Mouse (Mus musculus) granulocyte monocyte progenitor cell, adult 5-6 weeks (primary cell): Measurements from ENCODE around the gene Klk11. TPM values are rescaled to one million over a fixed set of nuclear protein-coding genes. Genes with fewer than 3 reads are reported as not detected.
A peak's percentile ranks its signal among the peaks of the same experiment; 100 is the strongest.

Experiments used
- ATAC-seq: replicated peaks from 2 replicates; pipeline ENCODE4 v1.8.0; 2016; ENCODE audit warnings: mild to moderate bottlenecking, moderate TSS enrichment, inconsistent platforms; ENCODE audit not compliant: poor library complexity, severe bottlenecking
- total RNA-seq, 2 experiments: library from RNA; stranded (forward) in 1 of 2; stranded (reverse) in 1 of 2; fragments of 200-712, 200-1000 nt in 1 of 2; fragments of >200 nt in 1 of 2; fragmentation: Nextera tagmentation in 1 of 2; gene quantifications; 2 replicates each; pipeline ENCODE4 v1.2.3; 2014 to 2017

Gene Klk11
- not detected in 2 replicates for total RNA-seq (2014; fragmentation: Nextera tagmentation)
- not detected in 2 replicates for total RNA-seq (2017)

DNA sequence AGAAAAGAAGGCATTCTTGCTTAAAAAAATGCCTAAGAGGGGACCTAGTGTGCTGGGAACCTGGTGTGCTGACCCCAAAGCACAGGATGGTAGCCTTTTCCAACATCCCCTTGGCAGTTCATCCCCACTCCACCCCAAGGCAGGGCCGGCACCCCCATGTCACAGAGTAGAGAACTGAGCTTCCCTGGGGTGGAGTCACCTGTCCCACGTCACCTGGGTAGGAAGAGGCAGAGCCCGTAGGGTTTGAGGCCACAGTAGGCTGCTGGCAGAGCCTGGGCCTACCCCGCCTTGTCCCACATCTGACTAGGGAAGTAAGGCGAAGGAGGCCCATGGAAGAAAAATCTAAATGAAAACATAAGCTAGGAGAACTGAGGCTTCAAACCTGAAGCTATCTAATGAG is at the start of gene Klk11:
Gene Klk11 (plus strand): TSS at position 241 of the 400 bp plus-strand sequence.
- no peak for ATAC-seq

DNA sequence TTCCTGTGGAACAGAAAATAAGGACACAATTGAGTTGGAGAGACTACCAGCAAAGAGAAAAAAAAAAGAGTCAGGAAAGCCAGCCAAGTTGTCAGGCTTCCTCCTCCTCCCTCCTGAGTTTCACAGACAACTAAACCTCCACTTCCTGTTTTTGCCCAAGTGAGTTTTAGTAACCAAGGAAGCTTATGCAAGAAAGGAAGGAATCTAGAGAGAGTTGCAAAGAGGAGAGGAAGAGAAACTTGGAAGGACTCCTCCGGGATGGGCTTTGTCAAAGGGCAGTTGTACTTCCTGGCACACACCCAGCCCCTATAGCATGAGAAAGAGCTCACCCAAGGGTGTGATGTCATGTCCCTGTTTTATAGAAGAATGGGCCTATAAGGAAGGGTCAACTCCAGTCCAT is 26.6 kb upstream of the Klk11 start:
- peak; percentile 98 for ATAC-seq

DNA sequence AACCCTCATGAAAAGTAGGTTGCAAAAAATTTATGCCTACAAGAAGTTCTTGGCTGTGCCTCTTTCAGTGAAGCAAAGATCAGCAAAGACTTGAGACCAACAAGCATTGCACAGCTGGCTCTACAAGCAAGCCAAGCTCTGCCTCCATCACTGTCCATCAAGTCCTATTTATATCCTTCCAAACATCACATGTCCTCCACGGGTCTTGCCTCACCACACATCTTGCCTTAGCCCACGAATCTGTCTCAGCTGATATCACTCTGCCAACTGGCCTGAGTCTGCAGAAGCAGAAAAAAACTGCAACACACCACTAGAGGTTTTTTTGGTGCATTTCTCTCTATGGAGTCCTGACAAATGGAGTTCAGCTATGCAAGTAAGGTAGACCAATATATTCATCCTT is 21.6 kb upstream of the Klk11 start:
- no peak for ATAC-seq

DNA sequence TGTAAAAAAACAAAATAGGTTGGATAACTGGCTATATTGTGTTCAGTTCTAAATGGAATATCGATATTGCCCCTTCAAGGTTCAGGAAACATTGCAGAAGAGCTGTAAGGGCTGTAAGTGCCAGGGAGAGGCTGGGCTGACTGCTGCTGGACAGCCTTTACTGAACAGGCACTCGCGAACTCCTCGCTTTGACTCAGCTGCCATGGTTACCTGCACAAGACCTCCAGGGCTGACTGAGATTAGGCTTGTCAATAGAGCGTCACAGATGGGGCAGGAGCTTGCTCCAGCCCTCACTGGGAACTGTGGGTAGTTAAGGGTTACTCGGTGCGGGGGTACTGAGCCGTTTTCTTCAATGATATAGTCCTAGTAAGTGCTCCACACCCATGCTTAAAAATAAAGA is 7.9 kb upstream of the Klk11 start:
- ATAC-seq, result no peak

DNA sequence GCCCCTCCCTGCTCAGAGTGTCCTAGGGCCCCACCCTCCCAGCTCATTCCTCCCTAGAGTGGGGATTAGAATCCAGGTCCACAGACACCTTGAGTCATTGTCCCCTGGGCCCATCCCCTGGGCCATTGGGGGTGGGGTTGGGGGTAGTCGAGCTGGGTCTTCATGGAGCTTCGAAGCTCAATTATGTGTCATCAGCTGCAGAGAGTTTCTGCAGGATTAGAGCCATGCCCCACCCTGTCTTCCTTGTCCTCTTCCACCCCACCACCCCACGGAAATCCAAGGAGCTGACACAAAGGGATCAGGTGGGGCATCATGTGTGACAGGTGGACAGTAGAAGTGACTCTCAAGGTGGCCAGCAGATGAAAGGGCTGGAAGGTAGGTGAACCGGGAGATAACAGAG is 5.8 kb upstream of the Klk11 start, which contains the start of gene Klk12:
Gene Klk12 (plus strand): TSS at position 301 of the 400 bp plus-strand sequence.
- no peak for ATAC-seq

DNA sequence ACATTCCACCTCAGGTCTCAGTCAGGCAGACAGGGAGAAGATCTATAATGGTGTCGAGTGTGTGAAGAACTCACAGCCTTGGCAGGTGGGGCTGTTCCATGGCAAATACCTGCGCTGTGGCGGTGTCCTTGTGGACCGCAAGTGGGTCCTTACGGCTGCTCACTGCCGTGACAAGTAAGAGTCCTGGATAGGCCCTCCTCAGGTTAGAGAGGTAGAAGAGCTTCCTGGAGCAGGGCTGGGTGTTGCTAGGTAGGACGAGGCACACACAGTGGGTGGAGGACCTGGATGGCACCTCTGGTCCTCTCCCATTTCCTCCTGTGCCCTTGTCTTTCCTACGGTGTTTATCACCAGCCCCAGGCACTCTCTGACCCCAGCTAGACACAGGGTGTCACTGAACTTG is 4.8 kb upstream of the Klk11 start:
- no peak for ATAC-seq

DNA sequence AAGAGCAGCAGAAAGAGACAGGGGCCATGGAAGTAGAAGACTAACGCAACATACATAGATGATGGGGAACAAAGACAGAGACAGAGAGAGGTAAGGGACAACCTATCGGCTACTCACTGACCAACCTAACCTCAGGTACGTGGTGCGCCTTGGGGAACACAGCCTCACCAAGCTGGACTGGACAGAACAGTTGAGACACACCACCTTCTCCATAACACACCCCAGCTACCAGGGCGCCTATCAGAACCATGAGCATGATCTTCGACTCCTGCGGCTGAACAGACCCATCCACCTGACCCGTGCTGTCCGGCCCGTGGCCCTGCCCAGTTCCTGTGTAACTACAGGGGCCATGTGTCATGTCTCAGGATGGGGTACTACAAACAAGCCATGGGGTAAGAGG is 3.7 kb upstream of the Klk11 start:
- no peak for ATAC-seq

DNA sequence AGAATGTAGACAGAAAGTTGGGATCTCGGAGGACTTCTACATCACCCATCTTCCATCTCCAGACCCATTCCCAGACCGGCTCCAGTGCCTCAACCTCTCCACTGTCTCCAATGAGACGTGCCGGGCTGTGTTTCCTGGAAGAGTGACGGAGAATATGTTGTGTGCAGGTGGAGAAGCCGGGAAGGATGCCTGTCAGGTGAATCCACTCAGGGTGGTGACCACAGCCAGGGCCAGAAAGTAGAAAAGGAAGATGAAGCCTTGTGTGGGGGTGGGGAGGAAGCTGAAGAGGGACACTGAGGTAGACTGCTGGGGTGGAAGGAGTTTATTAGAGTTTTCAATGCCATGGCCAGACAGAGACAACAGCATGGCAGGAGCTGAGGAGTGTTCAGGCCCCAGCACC is 2.5 kb upstream of the Klk11 start:
- ATAC-seq, result no peak

DNA sequence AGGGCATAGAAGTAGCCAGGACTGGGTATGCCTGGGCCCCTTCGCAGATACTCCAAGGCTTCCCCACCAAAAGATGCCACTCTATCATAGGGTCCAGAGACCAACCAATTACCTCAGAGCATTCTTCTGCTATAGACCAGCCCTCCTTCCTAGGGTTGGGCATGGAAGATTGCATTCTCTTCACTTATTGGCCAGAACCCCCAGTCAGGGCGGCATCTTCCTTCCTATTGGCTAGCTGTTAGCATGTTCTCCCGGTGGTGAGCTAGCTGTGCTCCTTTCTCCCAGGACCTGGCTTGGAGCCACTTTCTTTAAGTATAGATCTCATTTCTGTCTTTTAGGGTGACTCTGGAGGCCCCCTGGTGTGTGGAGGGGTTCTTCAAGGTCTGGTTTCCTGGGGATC is 1.5 kb upstream of the Klk11 start:
- no peak for ATAC-seq

DNA sequence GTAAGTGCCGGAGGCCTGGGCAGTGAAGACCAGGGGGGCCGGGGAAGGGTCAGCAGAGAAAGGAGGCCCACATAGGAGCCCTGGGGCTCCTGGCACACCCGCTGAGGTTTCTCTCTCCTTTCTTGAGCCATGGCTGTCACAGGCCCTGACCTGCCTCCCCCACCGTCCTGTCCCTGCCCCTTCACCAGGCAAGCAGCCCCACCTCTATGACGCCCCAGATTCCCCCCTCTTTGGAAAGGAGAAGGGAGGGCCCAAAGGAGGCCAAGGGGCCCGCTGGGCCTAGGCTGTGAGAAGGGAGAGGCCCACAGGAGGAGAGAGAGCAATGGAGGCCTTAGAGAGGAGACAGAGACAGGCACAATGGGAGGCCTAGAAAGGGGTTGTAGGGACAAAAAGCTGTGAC is 398 bp downstream of the Klk11 start:
- no peak for ATAC-seq

DNA sequence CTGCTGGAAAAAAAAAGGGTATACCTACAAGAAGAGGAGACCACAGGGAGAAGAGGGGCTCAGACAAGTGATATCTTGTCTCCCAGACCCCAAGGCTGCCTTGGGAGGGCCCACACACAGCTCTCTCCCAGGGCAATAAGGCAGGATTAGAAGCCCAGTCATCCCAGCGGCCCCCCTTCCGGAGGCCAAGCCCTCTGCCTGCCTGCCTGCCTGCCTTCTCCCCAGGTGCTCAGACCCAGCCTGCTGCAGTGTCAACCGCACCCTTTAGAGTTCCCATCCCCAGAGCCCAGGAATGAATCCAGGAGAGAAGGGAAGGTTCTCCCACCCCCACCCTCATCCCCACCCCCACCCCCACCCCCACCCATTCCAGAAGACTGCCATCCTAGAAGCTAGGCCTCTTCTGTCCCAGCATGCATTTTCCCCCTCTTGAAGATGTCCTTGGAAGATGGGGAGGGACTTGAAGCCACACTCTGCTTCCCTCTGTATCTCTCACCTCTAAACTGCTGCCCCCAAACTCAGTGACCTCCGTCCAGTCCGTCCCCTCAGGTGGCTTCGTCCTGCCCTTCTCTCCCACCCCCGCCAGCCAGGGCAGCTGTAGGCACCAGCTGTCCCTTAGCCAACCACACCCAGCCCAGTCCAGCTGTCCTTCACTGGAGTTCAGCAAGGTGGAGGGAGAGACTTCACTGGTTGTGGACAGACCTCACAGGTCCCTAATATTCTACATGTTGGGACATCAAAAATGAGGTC is 1.1 kb downstream of the Klk11 start:
- no peak for ATAC-seq

DNA sequence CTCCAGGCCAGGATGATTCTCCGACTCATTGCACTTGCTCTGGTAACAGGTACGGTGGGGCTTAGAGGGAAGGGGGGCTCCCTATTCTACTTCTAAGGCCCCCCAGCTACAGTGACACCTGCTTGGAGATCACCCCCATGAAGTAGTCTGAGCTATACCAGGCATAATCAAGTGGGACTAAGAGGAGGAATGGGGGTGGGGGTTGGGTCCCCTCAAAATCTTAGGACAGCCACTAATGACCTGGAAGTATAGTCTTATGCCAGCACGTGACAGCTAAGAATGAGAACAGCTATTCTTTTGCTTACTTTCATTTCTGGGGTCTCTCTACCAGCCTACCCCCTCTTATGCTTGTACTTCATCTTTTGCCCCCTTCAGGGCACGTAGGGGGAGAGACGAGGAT is 2.1 kb downstream of the Klk11 start:
- ATAC-seq, result no peak

DNA sequence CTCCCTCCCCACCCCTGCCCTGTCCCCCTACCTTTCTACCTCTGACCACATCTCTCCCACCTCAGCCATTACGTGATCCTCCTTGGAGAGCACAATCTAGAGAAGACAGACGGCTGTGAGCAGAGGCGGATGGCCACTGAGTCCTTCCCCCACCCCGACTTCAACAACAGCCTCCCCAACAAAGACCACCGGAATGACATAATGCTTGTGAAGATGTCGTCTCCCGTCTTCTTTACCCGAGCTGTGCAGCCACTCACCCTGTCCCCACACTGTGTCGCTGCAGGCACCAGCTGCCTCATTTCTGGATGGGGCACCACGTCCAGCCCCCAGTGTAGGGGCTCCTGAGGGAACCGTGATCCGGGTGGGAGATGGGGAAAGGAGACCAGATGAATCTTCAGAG is 3.0 kb downstream of the Klk11 start:
- no peak for ATAC-seq

DNA sequence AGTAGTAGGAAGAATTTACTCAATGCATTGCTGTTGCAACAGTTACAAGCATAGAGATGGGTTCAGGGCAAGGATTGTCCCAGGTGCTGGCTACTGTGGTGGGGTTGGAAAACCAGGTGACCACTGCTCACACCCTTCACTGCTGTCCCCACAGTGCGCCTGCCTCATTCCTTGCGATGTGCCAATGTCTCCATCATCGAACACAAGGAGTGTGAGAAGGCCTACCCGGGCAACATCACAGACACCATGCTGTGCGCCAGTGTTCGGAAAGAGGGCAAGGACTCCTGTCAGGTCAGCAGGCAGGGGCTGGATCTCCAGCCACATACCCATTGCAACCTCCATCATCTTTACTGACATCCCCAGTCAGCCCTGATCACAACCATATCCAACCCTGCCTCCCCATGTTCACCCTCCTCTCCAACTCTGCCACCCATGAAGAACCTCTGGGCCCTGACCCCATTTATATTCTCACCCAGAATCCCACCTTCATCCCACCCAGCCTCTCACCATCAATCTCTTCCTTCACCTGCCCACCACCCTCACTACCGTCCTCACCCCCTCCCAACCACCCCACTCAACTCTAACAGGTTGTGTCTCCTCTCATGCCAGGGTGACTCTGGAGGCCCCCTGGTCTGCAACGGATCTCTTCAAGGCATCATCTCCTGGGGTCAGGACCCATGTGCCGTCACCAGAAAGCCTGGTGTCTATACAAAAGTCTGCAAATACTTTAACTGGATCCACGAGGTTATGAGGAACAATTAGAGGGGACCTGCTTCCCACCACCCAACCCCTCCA is 4.0 kb downstream of the Klk11 start:
- no peak for ATAC-seq

DNA sequence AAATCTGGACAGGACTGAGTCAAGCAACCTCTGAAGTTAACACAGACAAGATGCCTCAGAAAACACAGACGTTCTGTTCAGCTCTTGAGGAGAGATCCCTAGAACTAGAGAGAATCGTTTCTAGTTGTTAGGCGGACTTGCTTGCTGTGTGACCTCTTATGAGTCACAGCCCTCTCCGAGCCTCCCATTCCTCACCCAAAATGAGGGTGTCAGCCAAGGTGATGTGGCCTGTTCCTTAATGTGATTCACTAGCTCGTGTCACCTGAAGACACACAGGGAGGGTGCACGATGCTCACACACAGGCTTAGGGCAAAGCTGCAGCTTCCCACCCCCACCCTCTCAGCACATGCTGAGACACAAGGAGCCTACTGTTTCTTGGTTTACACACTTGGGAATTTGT is 5.8 kb downstream of the Klk11 start:
- ATAC-seq, result no peak

DNA sequence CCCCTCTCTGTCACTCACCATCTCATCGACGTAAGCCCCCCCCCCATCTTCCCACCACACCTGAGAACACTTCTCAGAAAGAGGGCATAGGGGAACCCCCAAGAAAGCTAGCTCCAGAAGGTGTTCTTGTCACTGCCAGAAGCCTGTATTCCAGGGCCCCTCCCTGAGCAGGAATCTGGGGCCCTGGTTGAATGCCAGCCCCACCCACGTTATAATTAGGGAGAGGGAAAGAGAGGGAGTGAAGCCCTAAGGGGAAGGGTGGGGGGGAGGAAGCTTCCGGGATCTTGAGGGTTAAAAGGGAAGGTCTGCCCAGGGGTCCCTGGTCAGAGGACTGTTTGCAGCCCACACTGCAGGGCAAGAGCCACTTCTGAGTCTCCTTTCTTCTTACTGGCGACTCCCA is 6.3 kb downstream of the Klk11 start, which contains the start of gene Klk10:
Gene Klk10 (plus strand): TSS at position 290 of the 400 bp plus-strand sequence.
- ATAC-seq, result no peak

DNA sequence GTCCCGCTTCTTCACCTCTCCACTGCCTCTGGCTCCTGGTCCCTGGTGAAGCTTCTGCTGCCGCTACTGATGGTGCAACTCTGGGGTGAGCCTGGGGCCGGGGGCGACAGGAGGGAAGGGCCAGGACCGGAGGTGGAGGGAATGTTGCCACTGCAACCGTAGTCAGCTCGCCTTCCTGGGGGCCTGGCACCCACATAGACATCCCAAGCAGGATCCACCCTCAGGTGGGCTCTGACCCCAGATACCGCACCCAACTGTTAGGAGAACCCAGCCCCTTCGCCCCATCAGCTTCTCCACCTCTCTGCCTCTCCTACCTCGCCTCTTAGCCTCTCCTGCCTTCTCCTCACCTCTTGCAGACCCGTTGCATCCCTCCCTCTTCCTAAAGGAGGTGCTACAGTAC is 7.1 kb downstream of the Klk11 start:
- ATAC-seq, result no peak

DNA sequence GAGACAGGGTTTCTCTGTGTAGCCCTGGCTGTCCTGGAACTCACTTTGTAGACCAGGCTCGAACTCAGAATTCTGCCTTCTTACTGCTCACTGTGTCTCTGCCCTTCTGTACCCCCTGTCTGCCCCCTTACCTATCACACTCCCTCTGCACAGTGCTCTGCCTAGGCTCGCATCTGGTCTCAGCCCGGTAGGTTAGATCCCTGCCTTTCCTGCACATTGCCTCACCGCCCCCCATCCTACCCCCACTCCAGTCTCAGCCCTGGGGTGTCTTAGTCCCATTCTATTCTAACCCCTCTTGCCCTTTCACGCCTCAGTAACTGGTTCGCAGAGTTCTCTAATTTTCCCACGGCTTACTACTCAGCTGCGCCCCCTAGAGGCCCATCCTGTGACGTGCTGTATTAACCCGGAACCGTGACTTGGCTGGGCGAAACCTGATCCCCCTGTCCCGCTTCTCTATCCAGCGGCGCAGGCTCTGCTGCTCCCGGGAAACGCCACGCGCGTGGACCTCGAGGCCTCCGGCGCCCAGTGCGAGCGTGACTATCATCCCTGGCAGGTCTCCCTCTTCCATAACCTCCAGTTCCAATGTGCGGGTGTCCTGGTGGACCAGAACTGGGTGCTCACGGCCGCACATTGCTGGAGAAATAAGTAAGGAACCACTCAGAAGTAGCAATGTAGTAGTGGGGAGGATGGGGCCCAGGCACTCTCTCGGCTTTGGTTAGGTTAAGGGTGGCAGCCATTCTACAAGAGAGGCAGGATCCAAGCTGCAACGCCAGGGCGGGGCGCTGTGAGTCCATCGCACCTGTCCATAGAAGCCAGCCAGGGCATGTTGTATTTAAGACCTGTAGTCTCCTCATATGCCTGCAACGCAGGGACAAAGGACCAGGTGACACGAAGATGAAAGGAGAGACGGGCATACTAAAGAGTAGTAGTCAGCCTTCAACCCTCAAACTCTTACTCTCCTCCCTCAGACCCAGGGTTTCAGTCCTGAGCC is 8.2 kb downstream of the Klk11 start:
- peak; percentile 90 for ATAC-seq

DNA sequence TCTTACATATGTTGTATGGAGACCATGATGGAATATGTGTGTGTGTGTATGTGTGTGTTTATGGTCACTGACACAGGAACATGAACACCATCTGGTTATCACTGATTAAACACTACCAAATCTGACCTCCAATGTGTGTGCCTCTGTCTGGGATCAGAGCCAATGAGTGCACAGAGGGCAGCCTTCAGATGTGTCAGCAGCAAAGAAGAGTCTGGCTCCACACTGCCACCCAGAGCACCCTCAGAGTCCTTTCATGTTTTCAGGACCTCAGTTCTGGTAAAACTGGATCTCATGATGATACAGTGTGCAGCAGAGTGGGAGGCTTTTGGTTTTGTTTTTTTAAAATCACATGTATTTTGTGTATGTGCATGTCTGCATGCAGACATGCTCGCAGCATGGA is 10.9 kb downstream of the Klk11 start:
- no peak for ATAC-seq

DNA sequence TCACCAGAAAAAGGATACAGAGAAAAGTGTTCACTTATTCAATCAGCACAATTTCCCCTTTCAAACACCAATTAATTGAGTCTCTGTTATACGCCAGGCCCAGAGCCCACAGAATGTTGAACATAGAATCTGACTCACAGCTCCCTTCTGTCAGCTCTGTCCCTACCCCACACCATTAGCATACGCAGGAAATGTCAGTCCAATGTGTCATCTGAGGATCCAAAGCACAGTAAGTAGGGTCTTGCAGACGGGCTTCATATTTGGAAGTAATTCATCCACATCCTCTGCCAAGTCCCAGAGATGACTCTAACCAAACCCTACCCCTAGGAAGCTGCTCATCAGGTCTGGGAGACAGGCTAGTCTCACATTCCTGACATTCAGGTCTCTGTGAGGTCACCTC is 13.7 kb downstream of the Klk11 start:
- no peak for ATAC-seq
